Mouse (Mus musculus) lung, postnatal 4 days (tissue): ENCODE measurements at regions not wholly inside any gene's neighbourhood (a gene's known extent, or its start where the extent isn't known, plus 50 kb on each side); places are given as distances from the start of the nearest gene placed in this dataset.

Source experiments
- DNase-seq, 2 experiments: peaks; one replicate each; pipeline ENCODE4 v3.0.0; 2021

GRCm38 (mm10) chr13:35214219-35214618, 187.3 kb upstream of the Eci2 start:
- DNase-seq: no peak

- no peak for DNase-seq
These were observed 199.4 kb upstream of the Eci2 start for GRCm38 (mm10) chr13:35226142-35226829.

- DNase-seq: no peak
These were observed 200.0 kb upstream of the Eci2 start for GRCm38 (mm10) chr13:35226944-35227343.

- DNase-seq: no peak
These were observed 202.7 kb upstream of the Eci2 start for GRCm38 (mm10) chr13:35229601-35230000.

- DNase-seq: no peak
These were observed 206.7 kb upstream of the Eci2 start for GRCm38 (mm10) chr13:35233636-35234035.

GRCm38 (mm10) chr13:35241443-35241842, 214.5 kb upstream of the Eci2 start:
- no peak for DNase-seq

- no peak for DNase-seq
These were observed 217.1 kb upstream of the Eci2 start for GRCm38 (mm10) chr13:35243946-35244345.

- DNase-seq: no peak
These were observed 230.5 kb upstream of the Eci2 start for GRCm38 (mm10) chr13:35257386-35257785.

- DNase-seq: no peak
These were observed 231.8 kb upstream of the Eci2 start for GRCm38 (mm10) chr13:35258720-35259119.

GRCm38 (mm10) chr13:35283959-35284358, 257.1 kb upstream of the Eci2 start:
- DNase-seq: no peak

GRCm38 (mm10) chr13:35302088-35302487, 275.2 kb upstream of the Eci2 start:
- no peak for DNase-seq

GRCm38 (mm10) chr13:35316772-35317171, 289.9 kb upstream of the Eci2 start:
- no peak for DNase-seq

- DNase-seq: no peak
These were observed 299.9 kb upstream of the Eci2 start for GRCm38 (mm10) chr13:35326682-35327242.

GRCm38 (mm10) chr13:35328320-35328719, 301.4 kb upstream of the Eci2 start:
- no peak for DNase-seq

- no peak for DNase-seq
These were observed 304.0 kb upstream of the Eci2 start for GRCm38 (mm10) chr13:35330926-35331325.

GRCm38 (mm10) chr13:35345507-35346129, 314.0 kb upstream of the Cdyl start:
- no peak for DNase-seq

GRCm38 (mm10) chr13:35348283-35348682, 311.4 kb upstream of the Cdyl start:
- no peak for DNase-seq

GRCm38 (mm10) chr13:35359345-35359744, 300.3 kb upstream of the Cdyl start:
- no peak for DNase-seq

GRCm38 (mm10) chr13:35377487-35377886, 282.1 kb upstream of the Cdyl start:
- no peak for DNase-seq

- DNase-seq: no peak
These were observed 280.1 kb upstream of the Cdyl start for GRCm38 (mm10) chr13:35379500-35379899.

- no peak for DNase-seq
These were observed 279.2 kb upstream of the Cdyl start for GRCm38 (mm10) chr13:35380224-35381009.

- DNase-seq: no peak
These were observed 278.0 kb upstream of the Cdyl start for GRCm38 (mm10) chr13:35381641-35382040.

- DNase-seq: no peak
These were observed 276.5 kb upstream of the Cdyl start for GRCm38 (mm10) chr13:35383000-35383623.
